Mouse (Mus musculus) hindbrain, postnatal 0 days (tissue): Measurements from ENCODE around the gene Fam173a. TPM values are rescaled to one million over a fixed set of nuclear protein-coding genes. Genes with fewer than 3 reads are reported as not detected.

Experiments
- ATAC-seq: fragments of 200-750 bp; cut with Nextera tagmentation; 2 replicates; pipeline ENCODE4 v1.8.0; 2017; ENCODE audit warnings: mild to moderate bottlenecking, moderate TSS enrichment, moderate library complexity
- DNase-seq: peaks from one replicate; pipeline ENCODE4 v3.0.0-alpha.2; 2015; ENCODE audit warnings: low spot score
- H3K27ac ChIP-seq: fragments of 300-500 bp; sonication (generic); 2 replicates; pipeline ENCODE4 v1.5.1; 2014; ENCODE audit warnings: mild to moderate bottlenecking
- H3K27me3 ChIP-seq: fragments of 300-500 bp; sonication (generic); 2 replicates; pipeline ENCODE4 v1.6.1; 2014; ENCODE audit warnings: low read length, mixed read lengths; ENCODE audit not compliant: insufficient read depth
- H3K36me3 ChIP-seq: fragments of 300-500 bp; sonication (generic); 2 replicates; pipeline ENCODE4 v1.6.1; 2014; ENCODE audit warnings: low read length, mixed read lengths; ENCODE audit not compliant: insufficient read depth
- H3K4me1 ChIP-seq: fragments of 300-500 bp; sonication (generic); 2 replicates; pipeline ENCODE4 v1.6.1; 2014; ENCODE audit warnings: antibody characterized with exemption, low read length, mixed read lengths; ENCODE audit not compliant: insufficient read depth
- H3K4me2 ChIP-seq: fragments of 300-500 bp; sonication (generic); 2 replicates; pipeline ENCODE4 v1.6.1; 2014; ENCODE audit warnings: low read depth, mild to moderate bottlenecking, low read length, moderate library complexity, mixed read lengths
- H3K4me3 ChIP-seq: fragments of 300-500 bp; sonication (generic); 2 replicates; pipeline ENCODE4 v1.5.1; 2014; ENCODE audit warnings: low read length
- H3K9ac ChIP-seq: fragments of 300-500 bp; sonication (generic); replicated peaks from 2 replicates; pipeline ENCODE4 v1.6.1; 2014; ENCODE audit warnings: mild to moderate bottlenecking, low read length, moderate library complexity, mixed read lengths
- H3K9me3 ChIP-seq: fragments of 300-500 bp; sonication (generic); 2 replicates; pipeline ENCODE4 v1.6.1; 2016; ENCODE audit warnings: low read length, mixed read lengths
- CTCF ChIP-seq: IDR thresholded peaks from 2 replicates; pipeline ENCODE4 v1.5.1; 2016; ENCODE audit warnings: antibody characterized with exemption, control low read depth, low read depth
- WGBS: fragments of 180-500 bp; shearing (Covaris S2); extraction: QIAGEN DNeasy Blood & Tissue Kit; methylation state at CpG from one replicate; pipeline ENCODE4 v1.1.7; 2014; 5-methylcytosine and 5-hydroxymethylcytosine counted together
- polyA plus RNA-seq: library from polyadenylated mRNA; unstranded; fragments of >200 nt; fragmentation: Nextera tagmentation; extraction: Ambion mirVana; gene quantifications from 2 replicates; pipeline ENCODE4 v1.2.1, GENCODE M21; 2015
- total RNA-seq: library from RNA; depleted of rRNA; stranded (reverse); fragments of >200 nt; gene quantifications from 2 replicates; pipeline ENCODE4 v1.2.3, GENCODE M21; 2014

Fam173a gene
- total and polyA plus RNA-seq, 2 experiments from 2014 or later, result 101 to 117 TPM

GRCm38 (mm10) chr17:25836397-25837075 lies 43.8 kb upstream of the Fam173a start:
- H3K4me3 ChIP-seq, result peak overlapping the region; percentile 47
- H3K27me3 ChIP-seq, result no peaks in the 10 kb centered on the region
- peaks cover 28% of the 10 kb centered on the region for H3K36me3 ChIP-seq
- DNase-seq, result peak; percentile 31
- H3K27ac ChIP-seq, result peak overlapping the region; percentile 89
- peak overlapping the region; percentile 80 for H3K4me2 ChIP-seq
- ATAC-seq, result no peak
- no peak for TF ChIP-seq CTCF
- 18% methylated on average over 23 of the region's 23 CpGs for WGBS
- H3K9me3 ChIP-seq, result no peaks in the 10 kb centered on the region
- peaks cover 44% of the 10 kb centered on the region for H3K4me1 ChIP-seq
- peak overlapping the region; percentile 72 for H3K9ac ChIP-seq

GRCm38 (mm10) chr17:25835816-25836215 lies 43.1 kb upstream of the Fam173a start:
- Histone ChIP-seq H3K4me1 (peaks cover 44% of the 10 kb centered on the region), H3K36me3 (peaks cover 26% of the 10 kb centered on the region), H3K27ac (peak overlapping the region; percentile 89), H3K9ac (peak overlapping the region; percentile 72), H3K9me3 (no peaks in the 10 kb centered on the region), H3K4me2 (peak overlapping the region; percentile 80), H3K4me3 (no peak overlapping the region), H3K27me3 (no peaks in the 10 kb centered on the region)
- TF ChIP-seq CTCF, result no peak
- DNase-seq (no peak), ATAC-seq (no peak)
- 91% methylated on average over 16 of the region's 16 CpGs for WGBS

GRCm38 (mm10) chr17:25835301-25835700 lies 42.6 kb upstream of the Fam173a start:
- Histone ChIP-seq H3K27me3 (no peaks in the 10 kb centered on the region), H3K27ac (no peak overlapping the region), H3K9me3 (no peaks in the 10 kb centered on the region), H3K4me1 (peaks cover 44% of the 10 kb centered on the region), H3K9ac (no peak overlapping the region; the same call in 1 of the 2 replicates), H3K4me3 (no peak overlapping the region), H3K4me2 (peak overlapping the region; percentile 80), H3K36me3 (peaks cover 26% of the 10 kb centered on the region)
- WGBS, result 91% methylated on average over 7 of the region's 7 CpGs
- DNase-seq (no peak), ATAC-seq (no peak)
- no peak for TF ChIP-seq CTCF

- peak overlapping the region; percentile 66 for H3K4me3 ChIP-seq
- no peaks in the 10 kb centered on the region for H3K27me3 ChIP-seq
- TF ChIP-seq CTCF, result no peak
- no peak for ATAC-seq
- H3K36me3 ChIP-seq, result peaks cover 22% of the 10 kb centered on the region
- DNase-seq, result no peak
- no peaks in the 10 kb centered on the region for H3K9me3 ChIP-seq
- peaks cover 47% of the 10 kb centered on the region for H3K4me1 ChIP-seq
- H3K9ac ChIP-seq, result peak overlapping the region; percentile 75
- 80% methylated on average over 12 of the region's 12 CpGs for WGBS
- 0 out of 2 replicates have a peak overlapping the region, but pooled peaks have one; percentile 32 for H3K27ac ChIP-seq
- H3K4me2 ChIP-seq, result peak overlapping the region; percentile 80
These were observed 42.0 kb upstream of the Fam173a start for GRCm38 (mm10) chr17:25834595-25835222.

GRCm38 (mm10) chr17:25833961-25834594 lies 41.4 kb upstream of the Fam173a start:
- ATAC-seq (no peak), DNase-seq (no peak)
- Histone ChIP-seq H3K4me2 (peak overlapping the region; percentile 80), H3K9ac (peak overlapping the region; percentile 75), H3K27ac (peak overlapping the region; percentile 98), H3K27me3 (no peaks in the 10 kb centered on the region), H3K4me3 (peak overlapping the region; percentile 66), H3K36me3 (peaks cover 15% of the 10 kb centered on the region), H3K4me1 (peaks cover 52% of the 10 kb centered on the region), H3K9me3 (no peaks in the 10 kb centered on the region)
- 41% methylated on average over 6 of the region's 6 CpGs for WGBS
- TF ChIP-seq CTCF, result no peak

- H3K4me2 ChIP-seq, result peak within 1 kb of the TSS; percentile 80
- no peaks in the 10 kb centered on the region for H3K27me3 ChIP-seq
- peak within 1 kb of the TSS; percentile 66 for H3K4me3 ChIP-seq
- peaks cover 12% of the 10 kb centered on the region; the same call in 1 of the 2 replicates for H3K36me3 ChIP-seq
- WGBS, result under 1% methylated on average over 24 of the region's 24 CpGs
- peak within 1 kb of the TSS; percentile 75 for H3K9ac ChIP-seq
- H3K4me1 ChIP-seq, result peaks cover 55% of the 10 kb centered on the region
- DNase-seq (peak; percentile 94), ATAC-seq (peak; percentile 70)
- H3K9me3 ChIP-seq, result no peaks in the 10 kb centered on the region
- TF ChIP-seq CTCF, result no peak; the same call in 1 of the 2 replicates
- peak within 1 kb of the TSS; percentile 98 for H3K27ac ChIP-seq
These were observed 40.6 kb upstream of the Fam173a start, which contains the start of gene Stub1 for GRCm38 (mm10) chr17:25833291-25833663. Gene Stub1, minus strand, starts transcription at chr17:25833404.
